Mouse (Mus musculus) liver, embryonic 11.5 days (tissue): ENCODE results near the gene Krit1. TPM values are rescaled to one million over a fixed set of nuclear protein-coding genes. Genes with fewer than 3 reads are reported as not detected.

Experiments used
- polyA plus RNA-seq: library from polyadenylated mRNA; unstranded; fragments of >200 nt; fragmentation: Nextera tagmentation; extraction: Ambion mirVana; gene quantifications from 2 replicates; pipeline ENCODE4 v1.2.1, GENCODE M21; 2014

Krit1 gene
- polyA plus RNA-seq, 1 experiment from 2014 or later = 38.8 TPM

Other genes starting within 250 kb of the Krit1 start
- gene 1700109H08Rik, start 231.6 kb upstream of the Krit1 start, polyA plus RNA-seq = 1.8 and 3.1 TPM in 2 replicates
- 7.7 and 9.3 TPM in 2 replicates for gene Pex1, start 207.1 kb upstream of the Krit1 start, polyA plus RNA-seq
- gene Rbm48, start 206.6 kb upstream of the Krit1 start, polyA plus RNA-seq = 12.7 and 13.0 TPM in 2 replicates
- not detected in 2 replicates for gene Tmbim7, start 152.0 kb upstream of the Krit1 start, polyA plus RNA-seq
- gene Gatad1, start 146.0 kb upstream of the Krit1 start, polyA plus RNA-seq = 43.2 and 45.7 TPM in 2 replicates
- gene Ankib1, start 259 bp upstream of the Krit1 start, polyA plus RNA-seq = 10.4 and 11.3 TPM in 2 replicates
- not detected in 2 replicates for gene Lrrd1, start 42.0 kb downstream of the Krit1 start, polyA plus RNA-seq
- 9.9 and 11.7 TPM in 2 replicates for gene Mterf1a, start 90.7 kb downstream of the Krit1 start, polyA plus RNA-seq
- 54.4 and 69.8 TPM in 2 replicates for gene Akap9, start 124.9 kb downstream of the Krit1 start, polyA plus RNA-seq